In genomic region chr7:105735464-105735863, GRCm38 (mm10) we compare ENCODE assay signal across 9 mouse cellular contexts. TPM values are rescaled to one million over a fixed set of nuclear protein-coding genes. Genes with fewer than 3 reads are reported as not detected.
A peak's percentile ranks its signal among the peaks of the same experiment; 100 is the strongest.
DNase-seq lines count a peak whose midpoint lies in the region; ATAC-seq and TF ChIP-seq lines count a peak whose summit lies in the region.
"Not testable (repeated sequence)": the region's sequence is repeated elsewhere in the genome, so short reads cannot be mapped to it uniquely, and the experiment has no call there.
"Had no signal": no experiment of that assay in that cellular context is flagged by ENCODE, and none has a peak within 500 bp of the region (broad histone marks: within the 10 kb centered on the region; RNA-seq: fewer than 3 reads in every experiment).

No protein-coding gene starts in this region.

- H3K27ac ChIP-seq in brown adipose tissue, adult 24 weeks (replicated peaks; ENCODE audit: low read depth, low read length); hindbrain, postnatal 0 days; lung, embryonic 15.5 days: not testable (repeated sequence)
- peak overlapping the region; percentile 92 for H3K27ac ChIP-seq in forebrain, embryonic 10.5 days
- H3K27ac ChIP-seq in heart, embryonic 12.5 days (ENCODE audit: poor library complexity, severe bottlenecking) = peak overlapping the region; percentile 96; the same call in 1 of the 2 replicates
- peak overlapping the region; percentile 80 for H3K27ac ChIP-seq in limb, embryonic 12.5 days

- not testable (repeated sequence) for ATAC-seq in heart, embryonic 12.5 days (ENCODE audit: insufficient number of reproducible peaks, low FRiP score); hindbrain, postnatal 0 days; limb, embryonic 12.5 days (ENCODE audit: insufficient number of reproducible peaks, insufficient read depth, low FRiP score, low TSS enrichment, low read depth); lung, embryonic 15.5 days (ENCODE audit: borderline replicate concordance, extremely low read depth, low FRiP score, low TSS enrichment)

- peaks cover 54% of the 10 kb centered on the region for H3K36me3 ChIP-seq in forebrain, embryonic 10.5 days (replicated peaks)
- peaks cover 50% of the 10 kb centered on the region for H3K36me3 ChIP-seq in heart, embryonic 12.5 days
- peaks cover 26% of the 10 kb centered on the region; the same call in 1 of the 2 replicates for H3K36me3 ChIP-seq in hindbrain, postnatal 0 days (ENCODE audit: insufficient read depth, low read length)
- peaks cover 53% of the 10 kb centered on the region for H3K36me3 ChIP-seq in limb, embryonic 12.5 days
- H3K36me3 ChIP-seq in lung, embryonic 15.5 days = peaks cover 49% of the 10 kb centered on the region
- peaks cover 24% of the 10 kb centered on the region for H3K36me3 ChIP-seq in myocyte (ENCODE audit: control insufficient read depth, insufficient read depth)

- 59% methylated on average over 4 of the region's 4 CpGs for WGBS in forebrain, embryonic 10.5 days
- 45% methylated on average over 4 of the region's 4 CpGs for WGBS in heart, embryonic 12.5 days
- WGBS in hindbrain, postnatal 0 days = 57% methylated on average over 4 of the region's 4 CpGs
- 52% methylated on average over 4 of the region's 4 CpGs for WGBS in limb, embryonic 12.5 days
- WGBS in lung, embryonic 15.5 days = 32% methylated on average over 4 of the region's 4 CpGs

- H3K4me3 ChIP-seq in brown adipose tissue, adult 24 weeks (ENCODE audit: insufficient read depth, low read depth, low read length) = peak overlapping the region; percentile 67; the same call in 1 of the 2 replicates
- peak overlapping the region; percentile 87 for H3K4me3 ChIP-seq in forebrain, embryonic 10.5 days
- H3K4me3 ChIP-seq in heart, embryonic 12.5 days = peak overlapping the region; percentile 94
- peak overlapping the region; percentile 57 for H3K4me3 ChIP-seq in hindbrain, postnatal 0 days (ENCODE audit: low read length)
- peak overlapping the region; percentile 82 for H3K4me3 ChIP-seq in limb, embryonic 12.5 days (replicated peaks)
- H3K4me3 ChIP-seq in lung, embryonic 15.5 days = peak overlapping the region; percentile 90
- peak overlapping the region; percentile 99 for H3K4me3 ChIP-seq in myocyte

- H3K9me3 ChIP-seq in forebrain, embryonic 10.5 days; heart, embryonic 12.5 days (replicated peaks); hindbrain, postnatal 0 days (ENCODE audit: low read length); limb, embryonic 12.5 days; lung, embryonic 15.5 days: not testable (repeated sequence)

- not testable (repeated sequence) for TF ChIP-seq POLR2A in myocyte (IDR thresholded peaks at IDR 0.05; ENCODE audit: insufficient read length, low read depth)

- not testable (repeated sequence) for TF ChIP-seq CTCF in hindbrain, postnatal 0 days (IDR thresholded peaks at IDR 0.05; ENCODE audit: low read depth)

- peak; percentile 40 for DNase-seq in A20 (ENCODE audit: low read depth, low spot score)
- not testable (repeated sequence) for DNase-seq in forebrain, embryonic 10.5 days (ENCODE audit: extremely low spot score, low spot score); hindbrain, postnatal 0 days (ENCODE audit: low spot score)

- not testable (repeated sequence) for H3K27me3 ChIP-seq in forebrain, embryonic 10.5 days (ENCODE audit: poor library complexity, severe bottlenecking); heart, embryonic 12.5 days (replicated peaks); hindbrain, postnatal 0 days (ENCODE audit: insufficient read depth, low read length); limb, embryonic 12.5 days; lung, embryonic 15.5 days; myocyte (ENCODE audit: control insufficient read depth, insufficient read depth, insufficient read length)

- H3ac ChIP-seq in myocyte (ENCODE audit: control insufficient read depth, insufficient read length) = peak overlapping the region; percentile 96

- H3K4me2 ChIP-seq in heart, embryonic 12.5 days = peak overlapping the region; percentile 84
- H3K4me2 ChIP-seq in hindbrain, postnatal 0 days (ENCODE audit: low read depth, low read length) = peak overlapping the region; percentile 95
- peak overlapping the region; percentile 80 for H3K4me2 ChIP-seq in limb, embryonic 12.5 days
- peak overlapping the region; percentile 73 for H3K4me2 ChIP-seq in lung, embryonic 15.5 days
- H3K4me2 ChIP-seq in myocyte (ENCODE audit: low read depth) = peak overlapping the region; percentile 95

- peaks cover 58% of the 10 kb centered on the region for H3K79me2 ChIP-seq in myocyte (ENCODE audit: control insufficient read depth, insufficient read depth)

- not testable (repeated sequence) for H3K4me1 ChIP-seq in brown adipose tissue, adult 24 weeks (ENCODE audit: control insufficient read depth, insufficient read depth, insufficient read length, low read length); hindbrain, postnatal 0 days (ENCODE audit: insufficient read depth, low read length)
- peaks cover 41% of the 10 kb centered on the region for H3K4me1 ChIP-seq in forebrain, embryonic 10.5 days
- H3K4me1 ChIP-seq in heart, embryonic 12.5 days (replicated peaks) = peaks cover 33% of the 10 kb centered on the region
- H3K4me1 ChIP-seq in limb, embryonic 12.5 days (replicated peaks) = peaks cover 33% of the 10 kb centered on the region
- H3K4me1 ChIP-seq in lung, embryonic 15.5 days = peaks cover 40% of the 10 kb centered on the region

- peak overlapping the region; percentile 98 for H3K9ac ChIP-seq in heart, embryonic 12.5 days
- peak overlapping the region; percentile 77; the same call in 1 of the 2 replicates for H3K9ac ChIP-seq in hindbrain, postnatal 0 days (replicated peaks; ENCODE audit: low read length)
- peak overlapping the region; percentile 85 for H3K9ac ChIP-seq in limb, embryonic 12.5 days (replicated peaks)
- peak overlapping the region; percentile 98 for H3K9ac ChIP-seq in lung, embryonic 15.5 days

RNA-seq across cellular contexts. Expression of gene Ilk, which starts 0.9 kb away (rescaled TPM):
- 72.1 and 106 TPM in 2 replicates for polyA plus RNA-seq in brown adipose tissue, adult 24 weeks (2012; ENCODE audit: insufficient read depth, insufficient read length, missing spikeins)
- polyA plus RNA-seq in forebrain, embryonic 10.5 days (2016; fragmentation: Nextera tagmentation; extraction: Ambion mirVana) = 208 and 211 TPM in 2 replicates
- 384 and 391 TPM in 2 replicates for polyA plus RNA-seq in heart, embryonic 12.5 days (2016; fragmentation: Nextera tagmentation; extraction: Ambion mirVana)
- total RNA-seq in hindbrain, postnatal 0 days (2014; rRNA removed) = 128 and 134 TPM in 2 replicates
- 159 and 165 TPM in 2 replicates for polyA plus RNA-seq in hindbrain, postnatal 0 days (2015; fragmentation: Nextera tagmentation; extraction: Ambion mirVana)
- polyA plus RNA-seq in limb, embryonic 12.5 days (2016; fragmentation: Nextera tagmentation; extraction: Ambion mirVana) = 216 and 232 TPM in 2 replicates
- polyA plus RNA-seq in lung, embryonic 15.5 days (2015; fragmentation: Nextera tagmentation; extraction: Ambion mirVana) = 383 and 394 TPM in 2 replicates
- polyA plus RNA-seq in myocyte (2012; fragmentation: generic; extraction: Trizol) = 250 TPM

RNA-seq across cellular contexts. Expression of gene Rrp8, which starts 1.7 kb away (rescaled TPM):
- polyA plus RNA-seq in brown adipose tissue, adult 24 weeks (2012; ENCODE audit: insufficient read depth, insufficient read length, missing spikeins) = 5.7 and 11.3 TPM in 2 replicates
- polyA plus RNA-seq in forebrain, embryonic 10.5 days (2016; fragmentation: Nextera tagmentation; extraction: Ambion mirVana) = 43.5 and 46.5 TPM in 2 replicates
- 29.1 and 30.9 TPM in 2 replicates for polyA plus RNA-seq in heart, embryonic 12.5 days (2016; fragmentation: Nextera tagmentation; extraction: Ambion mirVana)
- total RNA-seq in hindbrain, postnatal 0 days (2014; rRNA removed) = 14.5 TPM in 2 replicates
- 18.9 and 20.8 TPM in 2 replicates for polyA plus RNA-seq in hindbrain, postnatal 0 days (2015; fragmentation: Nextera tagmentation; extraction: Ambion mirVana)
- polyA plus RNA-seq in limb, embryonic 12.5 days (2016; fragmentation: Nextera tagmentation; extraction: Ambion mirVana) = 43.1 and 50.8 TPM in 2 replicates
- polyA plus RNA-seq in lung, embryonic 15.5 days (2015; fragmentation: Nextera tagmentation; extraction: Ambion mirVana) = 39.6 and 41.4 TPM in 2 replicates
- 15.5 TPM for polyA plus RNA-seq in myocyte (2012; fragmentation: generic; extraction: Trizol)

RNA-seq across cellular contexts. Expression of gene Taf10, which starts 8.7 kb away (rescaled TPM):
- polyA plus RNA-seq in brown adipose tissue, adult 24 weeks (2012; ENCODE audit: insufficient read depth, insufficient read length, missing spikeins) = 146 and 163 TPM in 2 replicates
- polyA plus RNA-seq in forebrain, embryonic 10.5 days (2016; fragmentation: Nextera tagmentation; extraction: Ambion mirVana) = 178 and 183 TPM in 2 replicates
- 142 and 160 TPM in 2 replicates for polyA plus RNA-seq in heart, embryonic 12.5 days (2016; fragmentation: Nextera tagmentation; extraction: Ambion mirVana)
- total RNA-seq in hindbrain, postnatal 0 days (2014; rRNA removed) = 83.8 and 111 TPM in 2 replicates
- polyA plus RNA-seq in hindbrain, postnatal 0 days (2015; fragmentation: Nextera tagmentation; extraction: Ambion mirVana) = 120 and 124 TPM in 2 replicates
- polyA plus RNA-seq in limb, embryonic 12.5 days (2016; fragmentation: Nextera tagmentation; extraction: Ambion mirVana) = 170 and 173 TPM in 2 replicates
- polyA plus RNA-seq in lung, embryonic 15.5 days (2015; fragmentation: Nextera tagmentation; extraction: Ambion mirVana) = 131 and 136 TPM in 2 replicates
- 249 TPM for polyA plus RNA-seq in myocyte (2012; fragmentation: generic; extraction: Trizol)

RNA-seq across cellular contexts. Expression of gene Tpp1, which starts 16.6 kb away (rescaled TPM):
- polyA plus RNA-seq in brown adipose tissue, adult 24 weeks (2012; ENCODE audit: insufficient read depth, insufficient read length, missing spikeins) = 64.0 and 83.2 TPM in 2 replicates
- 60.2 and 62.6 TPM in 2 replicates for polyA plus RNA-seq in forebrain, embryonic 10.5 days (2016; fragmentation: Nextera tagmentation; extraction: Ambion mirVana)
- polyA plus RNA-seq in heart, embryonic 12.5 days (2016; fragmentation: Nextera tagmentation; extraction: Ambion mirVana) = 87.7 and 97.8 TPM in 2 replicates
- 64.6 and 74.7 TPM in 2 replicates for total RNA-seq in hindbrain, postnatal 0 days (2014; rRNA removed)
- polyA plus RNA-seq in hindbrain, postnatal 0 days (2015; fragmentation: Nextera tagmentation; extraction: Ambion mirVana) = 47.1 and 53.7 TPM in 2 replicates
- polyA plus RNA-seq in limb, embryonic 12.5 days (2016; fragmentation: Nextera tagmentation; extraction: Ambion mirVana) = 33.3 and 38.3 TPM in 2 replicates
- polyA plus RNA-seq in lung, embryonic 15.5 days (2015; fragmentation: Nextera tagmentation; extraction: Ambion mirVana) = 73.4 and 78.8 TPM in 2 replicates
- polyA plus RNA-seq in myocyte (2012; fragmentation: generic; extraction: Trizol) = 40.4 TPM

RNA-seq across cellular contexts. Expression of gene Dchs1, which starts 52.0 kb away (rescaled TPM):
- polyA plus RNA-seq in brown adipose tissue, adult 24 weeks (2012; ENCODE audit: insufficient read depth, insufficient read length, missing spikeins) = 0.55 and 0.71 TPM in 2 replicates
- polyA plus RNA-seq in forebrain, embryonic 10.5 days (2016; fragmentation: Nextera tagmentation; extraction: Ambion mirVana) = 8.8 and 9.9 TPM in 2 replicates
- 8.7 and 9.4 TPM in 2 replicates for polyA plus RNA-seq in heart, embryonic 12.5 days (2016; fragmentation: Nextera tagmentation; extraction: Ambion mirVana)
- 96.9 and 109 TPM in 2 replicates for total RNA-seq in hindbrain, postnatal 0 days (2014; rRNA removed)
- 6.0 and 6.6 TPM in 2 replicates for polyA plus RNA-seq in hindbrain, postnatal 0 days (2015; fragmentation: Nextera tagmentation; extraction: Ambion mirVana)
- 24.8 and 28.2 TPM in 2 replicates for polyA plus RNA-seq in limb, embryonic 12.5 days (2016; fragmentation: Nextera tagmentation; extraction: Ambion mirVana)
- 9.3 and 9.4 TPM in 2 replicates for polyA plus RNA-seq in lung, embryonic 15.5 days (2015; fragmentation: Nextera tagmentation; extraction: Ambion mirVana)
- polyA plus RNA-seq in myocyte (2012; fragmentation: generic; extraction: Trizol) = 0.49 TPM
- total RNA-seq: monocyte, adult 5-6 weeks had no signal
